Mouse (Mus musculus): ENCODE data around the gene Kcng1. TPM values are rescaled to one million over a fixed set of nuclear protein-coding genes. Genes with fewer than 3 reads are reported as not detected.

Gene Kcng1
- polyA plus RNA-seq, 1 experiment from 2014 or later: 0.76 TPM

GRCm38 (mm10) chr2:168242841-168243240 is 38.7 kb downstream of the Kcng1 start:
- Histone ChIP-seq H3K27me3 (ENCODE audit: insufficient read depth, low read length) (no peaks in the 10 kb centered on the region), H3K4me1 (replicated peaks; ENCODE audit: insufficient read depth, low read length) (no peaks in the 10 kb centered on the region), H3K9ac (ENCODE audit: low read depth, low read length) (no peak overlapping the region), H3K36me3 (ENCODE audit: insufficient read depth, low read length) (no peaks in the 10 kb centered on the region), H3K9me3 (replicated peaks; ENCODE audit: low read length) (no peaks in the 10 kb centered on the region), H3K4me3 (replicated peaks; ENCODE audit: low read depth, low read length) (no peak overlapping the region), H3K4me2 (ENCODE audit: low read length) (no peak overlapping the region), H3K27ac (no peak overlapping the region)
- no peak for TF ChIP-seq CTCF (IDR thresholded peaks at IDR 0.05; ENCODE audit: low read depth)
- DNase-seq (ENCODE audit: low spot score) (no peak), ATAC-seq (replicated peaks; ENCODE audit: low FRiP score, low read depth) (peak; percentile 34; the same call in 1 of the 2 replicates)

GRCm38 (mm10) chr2:168238335-168238734 is 43.2 kb downstream of the Kcng1 start:
- no peak for TF ChIP-seq CTCF (IDR thresholded peaks at IDR 0.05; ENCODE audit: low read depth)
- 0 out of 2 replicates have a peak, but pooled peaks cover 2% of the 10 kb centered on the region for H3K36me3 ChIP-seq (ENCODE audit: insufficient read depth, low read length)

GRCm38 (mm10) chr2:168233286-168233685 is 48.2 kb downstream of the Kcng1 start:
- 85% methylated on average over 5 of the region's 5 CpGs for WGBS
- H3K4me2 ChIP-seq (ENCODE audit: low read length): no peak overlapping the region

More at GRCm38 (mm10) chr2:168238335-168238734, 43.2 kb downstream of the Kcng1 start:
- H3K9ac ChIP-seq (ENCODE audit: low read depth, low read length): no peak overlapping the region
- H3K27ac ChIP-seq: no peak overlapping the region
- no peak overlapping the region for H3K4me2 ChIP-seq (ENCODE audit: low read length)
- no peak for ATAC-seq (replicated peaks; ENCODE audit: low FRiP score, low read depth)
- no peaks in the 10 kb centered on the region for H3K27me3 ChIP-seq (ENCODE audit: insufficient read depth, low read length)
- 86% methylated on average over 4 of the region's 4 CpGs for whole genome bisulfite sequencing
- H3K4me1 ChIP-seq (replicated peaks; ENCODE audit: insufficient read depth, low read length): no peaks in the 10 kb centered on the region
- no peaks in the 10 kb centered on the region for H3K9me3 ChIP-seq (replicated peaks; ENCODE audit: low read length)
- DNase-seq (ENCODE audit: low spot score): no peak
- H3K4me3 ChIP-seq (replicated peaks; ENCODE audit: low read depth, low read length): no peak overlapping the region

GRCm38 (mm10) chr2:168231471-168231829 is 50.1 kb downstream of the Kcng1 start:
- DNase-seq (ENCODE audit: low spot score) (no peak), ATAC-seq (replicated peaks; ENCODE audit: low FRiP score, low read depth) (no peak)
- H3K27ac ChIP-seq: no peak overlapping the region
- peak overlapping the region; percentile 91 for H3K4me2 ChIP-seq (ENCODE audit: low read length)
- H3K27me3 ChIP-seq (ENCODE audit: insufficient read depth, low read length): no peaks in the 10 kb centered on the region
- no peak for TF ChIP-seq CTCF (IDR thresholded peaks at IDR 0.05; ENCODE audit: low read depth)
- peaks cover 19% of the 10 kb centered on the region for H3K4me1 ChIP-seq (replicated peaks; ENCODE audit: insufficient read depth, low read length)
- peak overlapping the region; percentile 96 for H3K9ac ChIP-seq (ENCODE audit: low read depth, low read length)
- H3K36me3 ChIP-seq (ENCODE audit: insufficient read depth, low read length): peaks cover 4% of the 10 kb centered on the region; the same call in 1 of the 2 replicates
- H3K9me3 ChIP-seq (replicated peaks; ENCODE audit: low read length): no peaks in the 10 kb centered on the region
- 64% methylated on average over 33 of the region's 33 CpGs for WGBS
- H3K4me3 ChIP-seq (replicated peaks; ENCODE audit: low read depth, low read length): peak overlapping the region; percentile 93

More at GRCm38 (mm10) chr2:168233286-168233685, 48.2 kb downstream of the Kcng1 start:
- no peak overlapping the region for H3K27ac ChIP-seq
- ATAC-seq (replicated peaks; ENCODE audit: low FRiP score, low read depth): no peak
- no peak for TF ChIP-seq CTCF (IDR thresholded peaks at IDR 0.05; ENCODE audit: low read depth)
- H3K4me3 ChIP-seq (replicated peaks; ENCODE audit: low read depth, low read length): no peak overlapping the region
- no peaks in the 10 kb centered on the region for H3K9me3 ChIP-seq (replicated peaks; ENCODE audit: low read length)
- no peak for DNase-seq (ENCODE audit: low spot score)
- H3K36me3 ChIP-seq (ENCODE audit: insufficient read depth, low read length): 0 out of 2 replicates have a peak, but pooled peaks cover 4% of the 10 kb centered on the region
- peaks cover 19% of the 10 kb centered on the region for H3K4me1 ChIP-seq (replicated peaks; ENCODE audit: insufficient read depth, low read length)
- H3K27me3 ChIP-seq (ENCODE audit: insufficient read depth, low read length): no peaks in the 10 kb centered on the region
- H3K9ac ChIP-seq (ENCODE audit: low read depth, low read length): no peak overlapping the region

- no peak for TF ChIP-seq CTCF (IDR thresholded peaks at IDR 0.05; ENCODE audit: low read depth)
- Histone ChIP-seq H3K27ac (peak overlapping the region; percentile 92), H3K9me3 (replicated peaks; ENCODE audit: low read length) (no peaks in the 10 kb centered on the region), H3K4me3 (replicated peaks; ENCODE audit: low read depth, low read length) (peak overlapping the region; percentile 93), H3K9ac (ENCODE audit: low read depth, low read length) (peak overlapping the region; percentile 96), H3K4me2 (ENCODE audit: low read length) (peak overlapping the region; percentile 91), H3K36me3 (ENCODE audit: insufficient read depth, low read length) (peaks cover 4% of the 10 kb centered on the region; the same call in 1 of the 2 replicates), H3K27me3 (ENCODE audit: insufficient read depth, low read length) (no peaks in the 10 kb centered on the region), H3K4me1 (replicated peaks; ENCODE audit: insufficient read depth, low read length) (peaks cover 19% of the 10 kb centered on the region)
- WGBS: 4% methylated on average over 98 of the region's 105 CpGs
- ATAC-seq (replicated peaks; ENCODE audit: low FRiP score, low read depth): peak; percentile 64
- no peak for DNase-seq (ENCODE audit: low spot score)
Observed at GRCm38 (mm10) chr2:168230773-168231470, 50.6 kb downstream of the Kcng1 start.

GRCm38 (mm10) chr2:168230026-168230728 is 51.4 kb downstream of the Kcng1 start, which contains the start of the genes Gm20716, Dpm1 and Mocs3:
Gene Gm20716 (minus strand): TSS chr2:168230364.
Gene Dpm1 (minus strand): TSS chr2:168230591.
Gene Mocs3 (plus strand): TSS chr2:168230622.
- H3K9me3 ChIP-seq (replicated peaks; ENCODE audit: low read length): no peaks in the 10 kb centered on the region
- peak within 1 kb of the TSS; percentile 96 for H3K9ac ChIP-seq (ENCODE audit: low read depth, low read length)
- WGBS: under 1% methylated on average over 70 of the region's 73 CpGs
- no peaks in the 10 kb centered on the region for H3K27me3 ChIP-seq (ENCODE audit: insufficient read depth, low read length)
- peaks cover 19% of the 10 kb centered on the region for H3K4me1 ChIP-seq (replicated peaks; ENCODE audit: insufficient read depth, low read length)
- H3K27ac ChIP-seq: peak within 1 kb of the TSS; percentile 92
- no peak for TF ChIP-seq CTCF (IDR thresholded peaks at IDR 0.05; ENCODE audit: low read depth)
- peak within 1 kb of the TSS; percentile 93 for H3K4me3 ChIP-seq (replicated peaks; ENCODE audit: low read depth, low read length)
- peak within 1 kb of the TSS; percentile 91 for H3K4me2 ChIP-seq (ENCODE audit: low read length)
- DNase-seq (ENCODE audit: low spot score): peak; percentile 94
- H3K36me3 ChIP-seq (ENCODE audit: insufficient read depth, low read length): peaks cover 10% of the 10 kb centered on the region
- ATAC-seq (replicated peaks; ENCODE audit: low FRiP score, low read depth): peak; percentile 82

All from kidney, postnatal 0 days (tissue).